Mouse (Mus musculus) monocyte, adult 5-6 weeks (primary cell): ENCODE results near the gene Cuedc1. TPM values are rescaled to one million over a fixed set of nuclear protein-coding genes. Genes with fewer than 3 reads are reported as not detected.

Experiments
- ATAC-seq: fragments of 153-309, 156-312 bp; replicated peaks from 2 replicates; pipeline ENCODE4 v1.8.0; 2017; ENCODE audit warnings: mild to moderate bottlenecking; ENCODE audit not compliant: low TSS enrichment, insufficient number of reproducible peaks, severe bottlenecking, poor library complexity, low FRiP score
- total RNA-seq: library from RNA; stranded (forward); fragments of 200-1000, 200-491, 200-594 nt; gene quantifications from 3 replicates; pipeline ENCODE4 v1.2.3, GENCODE M21; 2017

Gene Cuedc1
- total RNA-seq, 1 experiment from 2014 or later: 11.9 TPM

DNA sequence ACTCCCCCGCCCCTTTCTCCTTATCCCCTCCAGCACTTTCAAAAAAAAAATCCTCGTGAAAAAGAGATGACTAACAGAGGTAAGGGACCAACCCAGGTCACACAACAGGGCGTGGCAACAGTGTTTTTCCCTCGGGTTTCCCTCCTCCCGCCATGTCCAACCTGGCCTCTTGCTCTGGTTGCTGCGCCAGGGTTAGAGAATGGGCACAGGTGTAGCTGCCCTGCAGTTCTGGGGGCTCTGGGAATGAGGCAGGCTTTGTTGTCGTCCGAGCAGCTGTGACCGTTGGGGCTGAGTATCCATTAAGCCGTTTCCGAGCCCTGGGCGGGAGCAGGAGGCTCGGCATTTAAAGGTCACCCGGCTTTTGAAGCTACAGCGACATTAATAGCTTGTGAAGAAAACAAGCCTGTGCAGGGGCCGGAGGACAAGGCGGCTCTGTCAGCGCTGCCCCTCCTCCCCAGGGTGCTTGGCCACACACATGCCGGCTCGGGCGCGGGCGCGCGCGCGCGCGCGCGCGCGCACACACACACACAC, 63.3 kb downstream of the Cuedc1 start:
- ATAC-seq: 0 out of 2 replicates have a peak, but pooled peaks have one; percentile 47

DNA sequence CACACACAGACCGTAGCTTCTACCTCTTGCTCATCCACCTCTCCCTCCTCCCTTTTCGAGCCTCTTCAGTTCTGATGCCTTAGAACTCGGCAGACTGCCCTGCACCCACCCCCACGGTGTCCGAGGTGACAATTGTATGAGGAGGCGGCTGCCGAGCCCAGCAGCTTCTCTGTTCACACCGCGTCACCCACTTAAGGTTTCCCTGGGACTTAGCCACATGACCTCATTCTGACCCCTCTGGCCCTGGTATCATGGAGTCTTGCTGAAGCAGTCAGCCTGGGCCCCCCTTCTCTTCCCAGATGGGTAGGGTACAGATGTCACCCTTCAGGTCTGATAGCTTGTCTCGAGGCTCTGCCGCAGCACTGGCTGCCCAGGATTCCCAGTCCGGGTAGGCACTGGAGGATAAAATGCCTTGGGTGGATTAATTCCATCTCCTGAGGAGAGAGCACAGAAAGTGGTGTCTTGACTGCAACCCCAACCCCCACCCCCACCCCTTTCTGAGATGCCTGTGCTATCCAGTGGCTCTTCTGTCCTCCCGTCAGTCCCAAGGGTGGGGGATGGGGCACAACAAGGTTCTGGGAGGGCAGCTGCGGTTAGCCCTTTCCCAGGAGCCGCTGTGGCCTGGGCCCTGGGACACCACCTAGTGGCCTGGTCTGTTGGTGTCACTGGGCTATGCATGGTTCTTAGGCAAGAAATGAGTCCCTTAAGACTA, 63.9 kb downstream of the Cuedc1 start:
- peak; percentile 71 for ATAC-seq

DNA sequence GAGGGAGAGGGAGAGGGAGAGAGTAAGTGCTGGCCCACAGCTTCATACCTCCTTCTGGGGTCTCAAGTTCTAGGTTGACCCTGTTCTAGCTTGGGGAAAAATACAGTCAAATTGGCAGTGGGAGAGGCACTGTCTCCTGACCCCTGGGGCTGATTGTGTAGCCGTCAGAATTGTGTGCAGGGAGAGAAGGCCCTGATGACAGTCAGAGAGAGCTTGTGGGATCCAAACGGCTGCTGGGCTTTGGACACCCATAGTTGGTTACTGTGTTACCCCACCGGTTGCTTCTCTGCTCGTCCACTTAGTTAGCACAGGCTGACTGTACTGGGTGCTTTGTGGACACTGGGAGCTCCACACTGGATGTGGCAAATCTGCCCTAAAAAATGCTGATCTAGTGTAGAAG, 64.9 kb downstream of the Cuedc1 start:
- no peak for ATAC-seq

DNA sequence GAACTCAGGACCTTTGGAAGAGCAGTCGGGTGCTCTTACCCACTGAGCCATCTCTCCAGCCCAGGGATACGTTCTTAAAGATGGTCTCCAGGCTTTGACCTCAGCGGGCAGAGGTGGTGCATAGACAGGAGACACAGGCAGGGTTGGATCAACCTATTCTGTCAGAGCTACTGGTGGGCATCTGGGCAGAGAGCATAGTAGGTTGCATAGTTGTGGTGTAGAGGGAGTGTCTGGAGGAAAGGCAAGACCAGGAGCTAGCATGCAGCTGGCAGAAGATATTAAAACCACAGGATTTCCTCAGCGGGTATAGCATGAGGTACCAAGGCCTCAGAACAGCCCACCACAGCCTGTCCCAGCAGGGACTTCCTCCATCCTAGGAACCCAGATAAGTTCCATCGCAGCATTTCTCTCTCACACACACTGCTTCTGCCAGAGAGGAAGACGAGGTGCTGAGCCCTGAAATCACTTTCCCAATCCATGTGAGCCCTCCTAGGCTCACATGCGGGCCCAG, 66.4 kb downstream of the Cuedc1 start:
- ATAC-seq: no peak

DNA sequence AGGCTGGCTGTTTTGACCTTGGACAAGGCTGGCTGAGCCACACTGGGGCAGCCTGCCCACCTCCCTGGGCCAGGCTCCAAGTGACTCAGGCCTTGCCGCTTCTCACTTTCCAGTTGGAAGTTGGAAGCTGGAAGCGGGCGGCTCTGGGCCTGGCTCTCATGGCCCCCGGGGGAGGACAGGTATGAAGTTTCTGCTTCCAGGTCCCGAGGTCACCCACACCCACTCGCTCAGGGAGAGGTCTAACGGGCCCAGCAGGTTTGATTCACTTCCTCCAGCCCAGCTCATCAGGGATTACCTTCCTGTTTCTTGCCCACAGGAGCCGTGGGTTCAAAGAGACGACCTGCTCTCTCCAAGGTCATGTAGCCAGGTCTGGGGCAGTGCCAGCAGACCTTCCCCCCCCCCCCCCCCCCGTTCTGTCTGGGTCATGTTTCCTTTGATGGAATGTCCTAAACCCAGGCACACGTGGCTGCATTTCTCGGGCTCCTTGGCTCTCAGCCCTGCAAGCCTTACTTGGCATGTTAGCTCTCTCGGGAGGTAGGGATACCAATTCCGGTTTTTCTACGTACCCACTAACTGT, 67.0 kb downstream of the Cuedc1 start:
- no peak for ATAC-seq

DNA sequence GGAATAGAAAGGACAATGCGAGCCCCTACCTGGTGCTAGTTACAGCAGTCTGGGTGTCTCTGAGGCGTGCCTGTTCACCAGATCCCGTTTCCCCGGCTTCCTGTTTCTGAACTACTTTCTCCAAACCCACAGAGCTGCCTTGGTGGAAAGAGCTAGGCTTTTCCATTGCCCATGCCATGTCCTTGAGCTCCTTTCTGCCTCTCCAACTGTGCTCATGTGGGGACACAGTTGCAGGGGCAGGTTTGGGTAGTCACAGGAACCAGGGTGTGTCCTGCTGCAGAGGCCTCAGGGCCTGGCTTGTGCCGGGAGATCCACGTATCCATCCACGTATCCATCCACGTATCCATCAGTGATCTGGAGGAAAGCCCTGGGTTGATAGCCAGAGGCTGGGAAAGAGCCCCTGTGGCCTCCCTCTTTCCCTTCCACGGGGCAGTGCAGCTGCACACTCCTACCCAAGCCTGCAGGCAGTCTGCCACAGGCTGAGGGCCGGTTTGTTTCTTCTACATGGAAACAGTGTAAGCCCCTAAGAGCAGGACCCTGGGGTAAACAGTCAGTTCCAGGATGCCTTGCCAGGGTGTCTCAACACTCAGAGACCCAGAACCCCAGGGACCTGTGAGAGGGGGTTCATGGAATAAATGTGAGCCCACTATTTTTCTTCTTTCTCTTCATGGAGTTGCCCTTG, 68.0 kb downstream of the Cuedc1 start:
- no peak for ATAC-seq

DNA sequence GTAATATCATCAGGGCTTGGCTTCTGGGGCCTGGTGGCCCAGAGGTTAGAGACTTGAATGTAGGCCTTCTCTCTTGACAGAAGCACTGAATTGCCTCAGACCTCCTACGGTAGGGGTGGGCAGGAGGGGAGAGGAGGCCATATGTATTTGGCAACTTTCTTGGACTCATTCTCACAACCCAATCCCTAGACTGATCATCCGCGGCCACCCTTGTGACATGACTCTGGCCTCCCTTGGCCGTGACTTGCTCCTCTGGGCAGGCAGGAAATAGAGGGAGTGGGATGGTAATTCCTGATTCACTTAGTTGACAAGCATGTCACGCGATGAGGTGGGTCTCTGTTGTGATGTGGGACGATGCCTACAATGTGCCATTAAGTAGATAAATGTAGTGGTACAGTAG, 68.6 kb downstream of the Cuedc1 start:
- ATAC-seq: no peak

DNA sequence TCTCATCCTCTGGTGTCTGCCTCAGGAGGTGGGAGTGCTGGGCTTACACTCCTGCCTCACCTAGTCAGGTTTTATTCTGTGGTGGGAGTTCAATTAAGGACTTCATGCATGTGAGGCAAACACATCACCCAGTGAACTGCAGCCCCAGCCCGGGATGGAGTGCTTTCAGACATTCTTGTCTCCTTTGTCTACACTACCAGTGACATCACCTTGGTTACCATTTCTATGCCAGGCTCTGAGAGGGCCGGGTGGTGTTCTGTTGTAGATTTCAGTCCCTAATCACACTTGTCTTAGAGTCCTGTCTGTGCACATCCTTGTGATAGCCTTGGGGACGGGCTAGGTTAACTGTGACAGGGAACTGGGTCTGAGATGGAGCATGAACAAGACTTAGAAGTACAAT, 70.8 kb downstream of the Cuedc1 start:
- ATAC-seq: no peak

DNA sequence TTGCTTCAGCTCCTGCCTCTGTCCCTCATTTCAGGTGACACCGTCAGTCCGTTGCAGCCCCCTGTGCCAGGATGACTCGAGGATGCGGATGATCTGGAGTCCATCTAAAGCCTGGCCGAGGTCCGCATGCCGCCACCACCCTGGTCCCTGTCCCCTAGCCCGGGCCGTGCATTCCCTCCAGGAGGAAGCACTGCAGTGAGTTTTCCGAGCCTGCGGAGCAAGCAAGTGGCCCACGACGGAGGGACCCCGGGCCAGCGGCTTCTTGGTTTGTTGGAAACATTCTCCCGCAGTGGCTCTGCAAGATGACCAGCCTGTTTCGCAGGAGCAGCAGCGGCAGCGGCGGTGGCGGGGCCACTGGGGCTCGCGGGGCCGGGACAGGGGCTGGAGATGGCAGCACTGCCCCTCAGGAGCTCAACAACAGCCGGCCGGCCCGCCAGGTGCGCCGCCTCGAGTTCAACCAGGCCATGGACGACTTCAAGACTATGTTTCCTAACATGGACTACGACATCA, 71.7 kb downstream of the Cuedc1 start:
- no peak for ATAC-seq

DNA sequence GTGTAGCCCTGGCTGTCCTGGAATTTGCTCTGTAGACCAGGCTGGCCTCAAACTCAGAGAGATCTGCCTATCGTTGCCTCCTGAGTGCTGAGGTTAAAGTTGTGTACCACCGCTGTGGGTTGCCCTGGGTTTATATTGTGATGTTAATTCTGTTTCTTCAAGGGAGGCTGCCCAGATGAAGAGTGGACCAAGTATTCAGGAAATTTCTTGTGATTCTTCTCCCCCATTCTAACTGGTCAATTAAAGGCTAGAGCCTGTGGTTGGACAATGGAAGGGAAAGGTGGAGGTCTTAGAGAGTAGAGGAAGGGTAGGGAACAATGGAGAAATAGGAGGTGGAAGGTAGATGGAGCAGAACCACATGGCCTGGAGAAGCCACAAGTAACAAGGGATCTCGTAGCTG, 72.7 kb downstream of the Cuedc1 start:
- ATAC-seq: no peak

DNA sequence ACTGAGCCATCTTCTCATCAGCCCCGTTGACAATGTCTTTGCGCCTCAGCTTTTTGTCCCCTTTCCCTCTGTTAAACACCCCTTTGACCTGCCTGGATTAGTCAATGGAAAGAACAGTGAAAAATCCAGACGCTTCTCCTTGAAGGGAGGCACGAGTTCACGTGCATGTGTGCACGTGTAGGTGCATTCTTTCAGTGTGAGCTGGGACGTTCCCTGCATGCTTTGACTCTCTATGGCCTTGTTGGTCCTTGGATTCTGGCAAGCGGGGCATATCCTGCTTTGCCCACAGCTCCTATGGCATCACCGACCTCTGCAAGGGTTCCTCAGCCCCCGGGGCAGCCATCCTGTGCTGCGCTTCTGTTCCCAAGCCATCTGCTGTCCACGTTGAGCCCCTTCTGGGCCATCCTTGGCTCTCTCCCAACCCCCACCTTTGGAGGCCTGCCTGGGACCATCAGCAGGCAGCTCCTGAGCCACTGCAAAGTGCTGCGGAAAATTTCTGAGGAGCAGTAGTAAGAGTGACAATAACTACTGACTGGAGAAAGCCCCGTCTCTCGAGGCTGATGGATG, 74.1 kb downstream of the Cuedc1 start:
- no peak for ATAC-seq

DNA sequence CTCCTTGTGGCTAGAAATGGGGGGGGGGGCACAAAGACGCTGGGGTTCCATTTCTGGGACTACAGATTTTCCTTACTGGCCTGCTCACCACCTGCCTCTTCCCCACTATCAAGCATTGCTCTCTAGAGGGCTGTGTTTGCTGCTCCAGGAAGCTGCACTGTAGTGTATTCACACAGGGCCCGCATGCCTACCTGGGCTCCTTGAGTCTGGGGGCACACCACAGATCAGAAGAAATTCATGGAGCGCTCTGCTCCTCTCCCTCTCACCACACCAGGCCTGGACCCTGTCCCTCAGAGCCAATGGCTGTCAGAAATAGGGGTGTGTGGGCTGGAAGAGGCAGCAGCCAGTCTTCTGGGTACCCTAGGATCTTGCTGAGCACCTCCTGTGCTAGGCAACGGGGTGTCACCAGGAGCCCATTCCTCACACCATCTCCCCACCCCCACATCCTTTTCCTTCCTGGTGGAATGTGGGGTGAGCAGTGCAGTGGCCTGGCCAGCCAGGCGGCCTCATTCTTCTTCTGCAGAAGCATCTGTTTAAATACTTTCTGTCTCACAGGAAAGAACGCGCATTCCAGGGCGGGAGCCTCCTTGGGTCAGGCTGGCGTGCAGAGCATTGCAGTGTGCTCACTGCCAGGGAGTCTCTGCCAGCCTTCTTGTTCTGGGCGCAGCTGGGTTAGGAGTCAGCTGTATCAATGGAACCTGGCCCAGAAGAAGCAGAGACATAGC, 74.9 kb downstream of the Cuedc1 start:
- ATAC-seq: no peak

DNA sequence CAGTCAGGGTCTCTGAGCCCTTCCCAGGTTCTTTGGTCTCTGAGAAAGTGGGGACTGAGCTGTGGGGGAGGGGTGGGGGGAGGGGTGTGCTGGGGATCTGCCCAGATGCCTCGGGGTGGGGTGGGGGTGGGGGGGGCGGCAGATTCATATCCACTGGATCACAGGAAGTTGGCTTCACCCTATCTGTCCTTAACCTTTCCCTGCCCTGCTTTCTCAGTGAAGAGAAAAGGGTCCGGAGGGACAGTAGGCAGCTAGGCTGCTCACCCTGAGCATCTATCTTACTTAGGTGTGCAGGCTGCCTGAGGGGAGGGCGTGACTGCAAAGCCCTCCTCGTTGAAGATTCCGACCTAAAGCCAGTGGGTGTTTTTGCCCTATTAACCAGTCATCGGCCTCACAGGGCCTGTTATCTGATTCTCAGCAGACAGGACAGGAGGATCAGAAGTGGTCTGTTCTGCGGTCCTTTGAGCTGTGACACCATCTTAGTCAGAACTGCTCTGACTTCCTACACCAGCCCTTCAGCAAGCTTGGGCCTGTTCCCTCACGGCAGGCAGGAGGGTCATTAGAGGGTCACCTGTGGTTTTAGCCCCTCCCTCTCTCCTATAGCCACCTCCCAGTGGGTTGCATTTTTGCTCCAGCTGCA, 75.6 kb downstream of the Cuedc1 start:
- peak; percentile 40; the same call in 1 of the 2 replicates for ATAC-seq

DNA sequence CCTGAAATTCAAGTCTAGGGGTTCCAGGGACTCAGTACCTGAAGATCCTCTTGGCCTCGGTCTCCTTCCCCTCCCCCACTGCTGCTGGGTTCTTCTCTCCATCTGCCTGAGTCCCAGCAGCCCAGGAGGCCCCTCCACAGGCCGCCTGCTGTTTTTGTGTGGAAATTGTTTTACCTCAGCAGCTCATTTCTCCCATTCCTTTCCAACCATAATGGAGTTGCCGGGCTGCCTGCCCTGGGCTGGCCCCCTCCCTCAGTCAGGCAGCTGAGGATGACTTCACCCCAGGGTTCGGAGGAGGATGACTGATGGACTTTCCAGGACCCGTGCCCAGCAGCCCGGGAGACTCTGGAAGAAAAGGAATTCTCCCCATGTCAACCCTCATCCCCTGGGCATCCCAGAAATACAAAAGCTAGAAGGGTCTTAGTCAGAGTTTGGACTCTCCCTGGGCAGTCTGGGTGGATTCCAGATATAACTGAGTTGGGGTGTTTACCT, 82.7 kb downstream of the Cuedc1 start:
- ATAC-seq: no peak

DNA sequence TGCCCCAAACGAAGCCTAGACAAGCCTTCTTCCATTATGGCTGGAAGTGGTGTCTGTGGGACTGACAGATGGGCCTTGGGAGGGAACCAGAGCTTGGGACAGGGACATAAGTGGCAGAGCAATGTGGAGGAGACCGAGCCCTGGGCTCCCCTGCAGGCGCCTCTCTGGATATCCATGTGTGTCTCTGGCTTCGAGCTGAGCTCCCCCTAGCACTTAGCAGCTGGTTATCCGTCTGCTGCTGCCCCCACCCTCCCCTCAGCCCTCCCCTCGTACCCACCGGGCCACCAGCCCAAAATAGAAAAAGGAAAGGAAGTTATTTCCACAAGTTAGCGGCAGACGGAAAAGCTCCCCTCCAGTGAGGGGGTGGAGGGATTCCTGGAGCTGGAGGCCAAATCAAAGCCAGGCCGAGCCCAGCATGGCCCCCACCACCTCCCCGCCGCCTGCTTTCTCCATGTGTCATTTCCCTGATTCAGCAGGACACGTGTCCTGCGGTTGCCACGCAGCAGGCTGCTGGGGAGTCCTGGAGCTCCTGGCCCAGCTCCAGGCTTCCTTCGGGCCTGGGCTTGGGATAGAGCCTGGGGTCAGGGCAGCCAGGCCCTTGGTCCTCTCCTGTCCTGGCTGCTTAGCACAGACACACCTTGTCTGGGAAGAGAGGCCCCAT, 83.2 kb downstream of the Cuedc1 start:
- ATAC-seq: no peak

DNA sequence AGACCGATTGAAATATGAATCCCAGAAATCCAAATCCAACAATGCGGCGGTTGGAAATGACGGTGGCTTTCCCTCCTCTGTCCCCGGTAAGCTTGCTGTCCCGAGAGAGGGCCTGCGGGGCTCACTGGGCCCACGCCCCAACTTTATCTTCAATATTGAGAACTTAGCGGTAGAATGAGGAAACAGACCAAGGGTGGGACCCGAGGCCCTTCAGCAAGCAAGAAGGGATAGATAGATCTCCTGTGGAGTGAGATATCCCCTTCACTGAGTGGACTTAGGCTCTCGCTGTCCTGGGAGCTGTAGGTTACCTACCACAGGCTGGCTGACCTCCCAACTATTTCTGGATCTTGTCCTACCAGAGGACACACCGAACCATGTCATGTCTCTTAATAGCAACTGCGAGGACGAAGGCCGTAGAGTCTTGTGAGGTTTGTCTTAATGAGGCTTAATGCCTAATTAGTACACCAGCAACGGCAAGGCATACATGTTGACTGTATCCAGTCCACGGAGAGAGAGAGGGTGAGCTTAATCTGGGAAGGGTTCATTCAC, 86.8 kb downstream of the Cuedc1 start:
- no peak for ATAC-seq
